Mouse (Mus musculus) E14TG2a.4 (cell line): ENCODE measurements around the gene Stat5b.

Experiments used
- CTCF ChIP-seq: conservative IDR thresholded peaks from 2 replicates; pipeline ENCODE4 v1.5.1; 2014; ENCODE audit warnings: low read length
- POU5F1 ChIP-seq: IDR thresholded peaks from 2 replicates; pipeline ENCODE4 v1.6.1; 2014; ENCODE audit warnings: low read length, borderline replicate concordance

- TF ChIP-seq CTCF (no peak), POU5F1 (no peak)
Observed at GRCm38 (mm10) chr11:100816342-100816741, 34.2 kb downstream of the Stat5b start.
